Mouse (Mus musculus): ENCODE measurements around the gene Nod2.

- no peak for TF ChIP-seq GATA1 (IDR thresholded peaks at IDR 0.05; ENCODE audit: borderline replicate concordance, low read length)
- TF ChIP-seq FLI1 (IDR thresholded peaks at IDR 0.05; ENCODE audit: low read length) = no peak
Observed at GRCm38 (mm10) chr8:88620931-88621330, 26.2 kb upstream of the Nod2 start.
